Mouse (Mus musculus) megakaryocyte, embryonic 14.5 days (primary cell): ENCODE results near the gene Galnt14.

Experiments
- FLI1 ChIP-seq: IDR thresholded peaks from 2 replicates; pipeline ENCODE4 v1.6.1; 2012; ENCODE audit warnings: low read length, inconsistent platforms, mixed read lengths
- GATA1 ChIP-seq: IDR thresholded peaks from 3 replicates; pipeline ENCODE4 v1.6.1; 2012; ENCODE audit warnings: mixed read lengths, low read length, inconsistent platforms, borderline replicate concordance

- TF ChIP-seq GATA1: no peak
- TF ChIP-seq FLI1: no peak
Observed at GRCm38 (mm10) chr17:73684746-73685145, 25.5 kb downstream of the Galnt14 start.
